Mouse (Mus musculus) lung, postnatal 0 days (tissue): ENCODE measurements around the gene Meox1. TPM values are rescaled to one million over a fixed set of nuclear protein-coding genes. Genes with fewer than 3 reads are reported as not detected.

Experiments used
- ATAC-seq: fragments of 200-750 bp; cut with Nextera tagmentation; 2 replicates; pipeline ENCODE4 v1.8.0; 2017; ENCODE audit warnings: moderate library complexity
- DNase-seq: peaks from one replicate; pipeline ENCODE4 v3.0.0-alpha.2; 2016; ENCODE audit warnings: low spot score
- H3K27ac ChIP-seq: fragments of 300-500 bp; sonication (generic); 2 replicates; pipeline ENCODE4 v1.5.1; 2014; ENCODE audit warnings: antibody characterized with exemption, mild to moderate bottlenecking, low read length, mixed read lengths
- H3K27me3 ChIP-seq: fragments of 300-500 bp; sonication (generic); replicated peaks from 2 replicates; pipeline ENCODE4 v1.6.1; 2014; ENCODE audit warnings: low read length, mixed read lengths; ENCODE audit not compliant: insufficient read depth
- H3K36me3 ChIP-seq: fragments of 300-500 bp; sonication (generic); 2 replicates; pipeline ENCODE4 v1.6.1; 2014; ENCODE audit warnings: low read length, mixed read lengths; ENCODE audit not compliant: insufficient read depth
- H3K4me1 ChIP-seq: fragments of 300-500 bp; sonication (generic); 2 replicates; pipeline ENCODE4 v1.6.1; 2014; ENCODE audit warnings: antibody characterized with exemption, low read depth, low read length, mixed read lengths; ENCODE audit not compliant: insufficient read depth
- H3K4me2 ChIP-seq: fragments of 300-500 bp; sonication (generic); replicated peaks from 2 replicates; pipeline ENCODE4 v1.6.1; 2014; ENCODE audit warnings: low read depth, mild to moderate bottlenecking, low read length, moderate library complexity, mixed read lengths
- H3K4me3 ChIP-seq: fragments of 300-500 bp; sonication (generic); 2 replicates; pipeline ENCODE4 v1.5.1; 2014; ENCODE audit warnings: low read depth, low read length
- H3K9ac ChIP-seq: fragments of 300-500 bp; sonication (generic); replicated peaks from 2 replicates; pipeline ENCODE4 v1.6.1; 2014; ENCODE audit warnings: low read depth, mild to moderate bottlenecking
- H3K9me3 ChIP-seq: fragments of 300-500 bp; sonication (generic); 2 replicates; pipeline ENCODE4 v1.6.1; 2016; ENCODE audit warnings: low read length, mixed read lengths
- CTCF ChIP-seq: IDR thresholded peaks from 2 replicates; pipeline ENCODE4 v1.5.1; 2016; ENCODE audit warnings: antibody characterized with exemption, mild to moderate bottlenecking
- EP300 ChIP-seq: IDR thresholded peaks from 2 replicates; pipeline ENCODE4 v1.6.1; 2016; ENCODE audit warnings: antibody characterized with exemption, mild to moderate bottlenecking, control low read depth
- WGBS: fragments of 180-500 bp; shearing (Covaris S2); extraction: QIAGEN DNeasy Blood & Tissue Kit; methylation state at CpG from one replicate; pipeline ENCODE4 v1.1.7; 2014; 5-methylcytosine and 5-hydroxymethylcytosine counted together
- polyA plus RNA-seq: library from polyadenylated mRNA; unstranded; fragments of >200 nt; fragmentation: Nextera tagmentation; extraction: Ambion mirVana; gene quantifications from 2 replicates; pipeline ENCODE4 v1.2.1, GENCODE M21; 2015

Gene Meox1
- polyA plus RNA-seq, 1 experiment from 2014 or later = 8.1 TPM

DNA sequence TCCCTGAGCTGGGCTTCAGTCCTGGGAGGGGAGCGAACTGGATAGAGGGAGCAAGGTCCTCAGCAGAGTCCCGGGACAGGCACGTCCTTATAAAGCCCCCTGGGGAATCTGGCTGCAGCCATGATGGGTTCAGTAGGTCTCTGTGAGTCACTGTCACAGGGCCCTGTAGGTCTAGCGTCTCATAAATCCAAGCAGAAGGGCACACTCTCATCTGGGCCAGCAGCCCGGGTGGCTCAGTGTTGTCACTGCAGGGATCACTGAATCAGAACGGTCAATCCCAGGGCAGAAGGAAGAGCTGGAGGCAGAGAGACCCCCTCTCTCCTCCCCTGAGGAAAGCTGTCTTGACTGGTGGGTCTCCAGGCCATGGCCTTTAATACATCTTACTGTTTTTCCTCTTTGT is 14.6 kb upstream of the Meox1 start:
- Histone ChIP-seq H3K36me3 (no peaks in the 10 kb centered on the region), H3K27me3 (no peaks in the 10 kb centered on the region), H3K4me1 (no peaks in the 10 kb centered on the region), H3K4me3 (no peak overlapping the region), H3K4me2 (no peak overlapping the region), H3K9ac (no peak overlapping the region), H3K9me3 (no peaks in the 10 kb centered on the region), H3K27ac (no peak overlapping the region)
- no peak for TF ChIP-seq CTCF
- no peak for ATAC-seq
- 50% methylated on average over 6 of the region's 6 CpGs for WGBS
- no peak for DNase-seq

DNA sequence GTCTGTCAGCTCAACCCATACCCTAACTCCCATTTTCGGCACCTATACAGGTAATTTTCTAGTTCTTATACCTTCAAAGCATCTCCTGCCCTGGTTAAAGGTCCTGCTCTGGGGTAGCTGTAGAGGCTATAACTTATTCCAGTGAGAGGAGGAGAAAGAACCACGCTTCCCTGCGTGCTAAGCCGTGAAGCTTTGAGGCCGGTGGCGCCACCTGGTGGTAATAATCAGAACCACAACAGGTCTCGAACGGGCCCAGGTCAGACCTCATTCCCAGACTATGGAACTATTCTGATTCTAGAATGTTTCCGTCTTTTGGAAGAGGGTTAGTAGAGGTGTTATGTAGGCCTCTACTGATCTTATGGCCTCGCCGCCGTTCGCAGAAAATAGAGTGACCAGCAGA is 10.9 kb upstream of the Meox1 start:
- ATAC-seq = peak; percentile 68
- H3K4me1 ChIP-seq = no peaks in the 10 kb centered on the region
- TF ChIP-seq EP300 = no peak
- TF ChIP-seq CTCF = peak; percentile 92
- DNase-seq = peak; percentile 84
- no peak overlapping the region for H3K4me3 ChIP-seq
- WGBS = 23% methylated on average over 13 of the region's 13 CpGs
- H3K27me3 ChIP-seq = no peaks in the 10 kb centered on the region
- no peak overlapping the region for H3K4me2 ChIP-seq
- H3K9me3 ChIP-seq = no peaks in the 10 kb centered on the region
- no peak overlapping the region for H3K9ac ChIP-seq
- no peaks in the 10 kb centered on the region for H3K36me3 ChIP-seq
- no peak overlapping the region for H3K27ac ChIP-seq

DNA sequence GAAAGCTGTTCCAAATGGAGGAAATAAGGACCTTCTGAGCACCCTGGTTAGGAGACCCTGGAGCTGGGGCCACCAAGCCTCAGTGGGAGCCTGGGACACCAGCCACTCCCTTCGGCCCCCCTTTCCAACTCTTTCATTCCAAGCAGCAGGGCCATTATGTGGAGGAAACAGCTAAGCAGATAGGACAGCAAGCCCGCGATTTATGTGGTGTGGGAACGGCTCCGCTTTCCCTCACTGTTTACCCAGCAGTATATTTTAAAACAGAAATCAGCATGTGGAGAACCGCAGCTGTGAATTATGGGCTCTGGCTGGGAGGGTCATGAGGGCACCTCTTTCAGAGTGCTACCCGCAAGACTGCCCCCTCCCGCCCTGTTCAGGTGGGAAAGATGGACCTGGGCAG is 7.1 kb upstream of the Meox1 start:
- no peak overlapping the region for H3K4me3 ChIP-seq
- TF ChIP-seq CTCF = no peak
- no peak for TF ChIP-seq EP300
- H3K4me2 ChIP-seq = no peak overlapping the region
- DNase-seq (no peak), ATAC-seq (no peak)
- H3K9me3 ChIP-seq = no peaks in the 10 kb centered on the region
- H3K9ac ChIP-seq = no peak overlapping the region
- no peak overlapping the region for H3K27ac ChIP-seq
- H3K27me3 ChIP-seq = no peaks in the 10 kb centered on the region
- H3K4me1 ChIP-seq = no peaks in the 10 kb centered on the region
- H3K36me3 ChIP-seq = no peaks in the 10 kb centered on the region
- WGBS = 36% methylated on average over 8 of the region's 8 CpGs

DNA sequence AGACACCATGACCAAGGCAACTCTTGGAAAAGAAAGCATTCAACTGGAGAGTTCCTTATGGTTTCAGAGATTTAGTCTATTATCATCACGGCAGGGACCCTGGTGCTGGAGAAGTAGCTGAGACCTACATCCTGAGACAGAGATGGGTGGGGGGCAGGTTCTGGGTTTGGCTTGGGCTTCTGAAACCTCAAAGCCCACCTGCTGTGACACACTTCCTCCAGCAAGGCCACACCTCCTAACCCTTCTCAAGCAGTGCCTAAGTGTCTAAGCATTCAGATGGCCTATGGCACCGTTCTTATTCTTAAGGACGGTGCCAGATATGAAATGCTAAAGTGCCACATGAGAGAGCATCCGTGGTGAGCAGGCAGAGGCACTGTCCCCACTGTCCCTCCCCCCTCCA is 4.2 kb upstream of the Meox1 start:
- Histone ChIP-seq H3K36me3 (no peaks in the 10 kb centered on the region), H3K4me3 (no peak overlapping the region), H3K9ac (no peak overlapping the region), H3K4me1 (no peaks in the 10 kb centered on the region), H3K9me3 (no peaks in the 10 kb centered on the region), H3K27me3 (no peaks in the 10 kb centered on the region), H3K27ac (no peak overlapping the region), H3K4me2 (no peak overlapping the region)
- ATAC-seq (no peak), DNase-seq (no peak)
- no peak for TF ChIP-seq EP300
- 88% methylated on average over 4 of the region's 4 CpGs for WGBS

DNA sequence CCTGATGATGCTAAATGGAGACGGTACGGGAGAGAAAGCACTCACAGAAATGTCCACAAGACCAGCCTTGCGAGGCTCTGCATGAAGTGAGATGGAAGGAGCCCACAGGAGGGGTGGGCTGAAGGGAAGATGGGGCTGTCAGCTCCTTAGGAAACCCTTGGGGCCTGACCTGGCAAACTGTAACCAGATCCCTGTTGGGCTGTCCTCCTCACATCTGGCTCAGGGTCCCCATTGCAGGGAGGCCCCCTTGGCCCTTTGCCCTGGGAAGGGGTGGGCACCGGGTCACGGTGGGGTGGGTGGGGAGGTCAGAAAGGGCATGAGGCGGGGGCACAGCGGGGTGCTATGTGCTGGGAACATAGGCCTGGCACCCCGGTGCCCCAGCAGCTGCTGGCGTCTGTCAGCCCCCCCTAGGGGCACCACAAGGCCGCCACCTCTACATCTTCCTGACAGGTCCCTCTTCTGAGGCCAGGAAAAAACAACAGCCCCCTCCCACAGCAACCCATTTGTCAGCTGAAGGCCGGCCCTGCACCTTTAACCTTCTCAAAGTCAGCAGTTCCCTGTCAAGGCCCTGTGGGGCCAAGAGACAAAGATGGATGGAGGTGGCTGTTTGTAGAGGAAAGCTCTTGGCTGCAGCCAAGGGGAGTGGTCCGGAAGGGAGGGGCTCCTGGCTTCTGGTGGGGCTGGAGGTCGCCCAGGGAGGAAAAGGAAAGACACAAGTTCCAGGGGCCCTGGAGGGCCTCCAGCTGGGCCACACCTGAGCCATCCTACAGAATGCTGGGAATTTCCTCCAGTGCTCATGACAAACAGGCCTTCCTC is 2.6 kb upstream of the Meox1 start:
- no peaks in the 10 kb centered on the region for H3K4me1 ChIP-seq
- peak; percentile 63 for DNase-seq
- H3K36me3 ChIP-seq = no peaks in the 10 kb centered on the region
- peak overlapping the region; percentile 47; the same call in 1 of the 2 replicates for H3K27ac ChIP-seq
- peak; percentile 79 for ATAC-seq
- no peak overlapping the region for H3K4me2 ChIP-seq
- TF ChIP-seq EP300 (peak; percentile 85), CTCF (no peak)
- H3K9me3 ChIP-seq = no peaks in the 10 kb centered on the region
- H3K4me3 ChIP-seq = no peak overlapping the region
- 25% methylated on average over 13 of the region's 13 CpGs for WGBS
- H3K27me3 ChIP-seq = no peaks in the 10 kb centered on the region
- H3K9ac ChIP-seq = no peak overlapping the region

DNA sequence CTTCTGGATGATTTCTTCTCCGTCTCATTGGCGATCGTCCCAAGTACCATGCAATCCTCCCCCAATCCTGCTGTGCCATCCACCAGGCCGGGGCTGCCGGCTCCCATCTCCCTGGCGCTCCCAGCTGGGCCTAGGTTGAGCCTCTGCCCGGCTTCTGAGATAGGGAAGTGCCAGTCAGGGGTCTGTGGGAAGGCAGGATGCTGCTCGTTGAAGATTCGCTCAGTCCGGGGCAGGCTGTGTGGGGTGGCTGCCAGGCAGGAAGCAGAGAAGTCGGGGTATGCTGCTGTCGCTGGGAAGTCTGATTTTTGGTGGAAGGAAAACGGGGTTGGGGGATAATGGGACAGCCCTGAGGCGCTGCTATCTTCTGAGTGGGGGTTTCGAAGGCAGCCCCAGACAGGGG is 614 bp downstream of the Meox1 start:
- WGBS = 26% methylated on average over 15 of the region's 15 CpGs

More for the DNA sequence above, 614 bp downstream of the Meox1 start:
- 0 out of 2 replicates have a peak overlapping the region, but pooled peaks have one; percentile 0 for H3K4me3 ChIP-seq
- H3K36me3 ChIP-seq = no peaks in the 10 kb centered on the region
- no peaks in the 10 kb centered on the region for H3K9me3 ChIP-seq
- no peak overlapping the region for H3K9ac ChIP-seq
- DNase-seq (no peak), ATAC-seq (peak; percentile 31; the same call in 1 of the 2 replicates)
- no peaks in the 10 kb centered on the region for H3K4me1 ChIP-seq
- H3K4me2 ChIP-seq = 0 out of 2 replicates have a peak overlapping the region, but pooled peaks have one; percentile 19
- TF ChIP-seq CTCF = no peak
- no peak for TF ChIP-seq EP300
- H3K27me3 ChIP-seq = no peaks in the 10 kb centered on the region
- H3K27ac ChIP-seq = no peak overlapping the region
